Comparison of ENCODE assay signal across 17 mouse cellular contexts in the genomic region with DNA sequence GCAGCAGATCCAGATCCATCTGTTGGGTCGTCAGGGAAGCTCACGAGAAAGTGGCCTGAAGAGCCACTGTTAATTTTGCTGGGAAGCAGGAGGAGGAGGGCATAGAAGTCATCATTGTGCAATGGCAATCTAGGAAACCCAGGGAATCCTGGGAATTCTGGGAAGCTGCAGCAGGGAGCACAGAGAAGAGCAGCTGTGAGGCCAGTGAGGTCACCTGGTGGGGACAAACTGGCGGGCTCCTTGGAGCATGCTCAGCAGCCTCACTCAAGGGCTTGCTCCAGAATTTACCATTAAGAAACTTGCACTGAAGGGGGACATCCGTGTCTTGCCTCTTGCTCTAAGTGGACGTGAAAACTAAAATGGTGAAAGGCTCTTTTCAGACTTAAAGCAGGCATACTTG.
"Had no signal": no experiment of that assay in that cellular context is flagged by ENCODE, and none has a peak within 500 bp of the region (broad histone marks: within the 10 kb centered on the region; RNA-seq: fewer than 3 reads in every experiment).

No protein-coding gene starts in this region.

- H3K4me1 ChIP-seq: liver, embryonic 13.5 days; liver, embryonic 15.5 days; lung, embryonic 15.5 days; megakaryocyte, embryonic 14.5 days; midbrain, embryonic 13.5 days; midbrain, embryonic 15.5 days; neural tube, embryonic 12.5 days; stomach, embryonic 15.5 days had no signal

- H3K27ac ChIP-seq: liver, embryonic 13.5 days; liver, embryonic 15.5 days; lung, embryonic 15.5 days; macrophage; midbrain, embryonic 13.5 days; midbrain, embryonic 15.5 days; neural tube, embryonic 12.5 days; stomach, embryonic 15.5 days; stomach, postnatal 0 days had no signal

- H3K4me3 ChIP-seq: liver, embryonic 13.5 days; liver, embryonic 15.5 days; lung, embryonic 15.5 days; megakaryocyte, embryonic 14.5 days; midbrain, embryonic 13.5 days; midbrain, embryonic 15.5 days; neural tube, embryonic 12.5 days; stomach, embryonic 15.5 days had no signal

- H3K36me3 ChIP-seq: liver, embryonic 13.5 days; liver, embryonic 15.5 days; lung, embryonic 15.5 days; midbrain, embryonic 13.5 days; midbrain, embryonic 15.5 days; neural tube, embryonic 12.5 days; stomach, embryonic 15.5 days had no signal

- ATAC-seq: liver, postnatal 0 days; midbrain, embryonic 13.5 days; midbrain, embryonic 15.5 days had no signal

- H3K27me3 ChIP-seq: liver, embryonic 13.5 days; liver, embryonic 15.5 days; lung, embryonic 15.5 days; midbrain, embryonic 13.5 days; midbrain, embryonic 15.5 days; neural tube, embryonic 12.5 days; stomach, embryonic 15.5 days had no signal

- H3K9ac ChIP-seq: liver, embryonic 13.5 days; liver, embryonic 15.5 days; liver, postnatal 0 days; lung, embryonic 15.5 days; midbrain, embryonic 13.5 days; midbrain, embryonic 15.5 days; neural tube, embryonic 12.5 days; stomach, embryonic 15.5 days had no signal

- H3K4me2 ChIP-seq: liver, embryonic 13.5 days; liver, embryonic 15.5 days; lung, embryonic 15.5 days; midbrain, embryonic 11.5 days; midbrain, embryonic 13.5 days; midbrain, embryonic 15.5 days; neural tube, embryonic 12.5 days; stomach, embryonic 15.5 days had no signal

- H3K9me3 ChIP-seq: liver, embryonic 13.5 days; liver, embryonic 15.5 days; lung, embryonic 15.5 days; megakaryocyte, embryonic 14.5 days; midbrain, embryonic 13.5 days; midbrain, embryonic 15.5 days; neural tube, embryonic 12.5 days; stomach, embryonic 15.5 days had no signal

- DNase-seq: liver, embryonic 13.5 days; liver, postnatal 0 days; lung, postnatal 10 days; right cerebral cortex, postnatal 14 days; thymus, adult 2 months; thymus, postnatal 25 days; thymus, postnatal 4 days had no signal
